Mouse (Mus musculus) megakaryocyte progenitor cell, adult 5-6 weeks (primary cell): ENCODE measurements around the gene Ddx27. TPM values are rescaled to one million over a fixed set of nuclear protein-coding genes. Genes with fewer than 3 reads are reported as not detected.
A peak's percentile ranks its signal among the peaks of the same experiment; 100 is the strongest.

Experiments
- ATAC-seq: replicated peaks from 2 replicates; pipeline ENCODE4 v1.8.0; 2016; ENCODE audit warnings: mild to moderate bottlenecking, moderate TSS enrichment, inconsistent platforms; ENCODE audit not compliant: poor library complexity
- total RNA-seq, 2 experiments: library from RNA; stranded (forward) in 1 of 2; stranded (reverse) in 1 of 2; fragments of 157-497, 149-512 nt in 1 of 2; fragments of 200-1000 nt in 1 of 2; gene quantifications; 2 replicates each; pipeline versions ENCODE4 v1.2.3 to v1.2.4; 2015 to 2017

Ddx27 gene
- total RNA-seq, 2 experiments from 2014 or later = 34.4 to 105 TPM

DNA sequence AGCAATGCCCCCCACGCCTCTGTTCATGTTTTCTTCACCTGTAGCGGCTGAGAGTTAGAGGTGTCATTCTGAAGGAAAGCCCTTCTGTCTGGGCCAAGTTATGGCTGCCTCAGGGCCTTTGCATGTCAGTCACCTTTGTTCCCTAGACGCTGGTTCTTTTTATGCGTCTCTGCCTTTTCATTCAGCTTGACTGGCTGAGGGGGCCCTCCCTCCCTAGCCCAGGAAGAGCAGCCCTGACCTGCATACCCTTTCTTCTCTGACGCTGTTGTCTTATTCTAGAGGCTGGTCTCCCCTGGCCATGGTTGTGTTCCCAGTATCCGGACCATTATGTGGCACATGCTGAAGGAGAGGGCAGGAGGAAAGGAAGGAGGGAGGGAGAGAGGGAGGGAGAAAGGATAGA, 66.1 kb downstream of the Ddx27 start:
- no peak for ATAC-seq

DNA sequence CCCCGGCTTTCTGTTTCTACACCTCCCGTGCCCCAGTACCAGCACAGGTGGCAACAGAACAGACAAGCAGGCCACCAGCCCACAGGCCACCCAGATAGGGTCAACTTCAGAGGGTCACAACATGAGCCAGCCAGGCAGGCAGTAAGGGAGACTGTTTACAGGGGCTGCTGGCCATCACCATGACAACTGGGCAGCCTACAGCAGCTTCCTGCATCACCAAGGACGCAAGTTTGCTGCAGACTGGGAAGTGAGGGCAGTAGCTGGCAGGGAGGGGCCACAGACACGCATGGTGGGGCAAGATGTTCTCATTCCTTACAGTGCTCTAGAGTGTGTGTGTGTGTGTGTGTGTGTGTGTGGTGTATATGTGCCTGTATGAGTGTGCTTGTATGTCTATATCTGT, 66.6 kb downstream of the Ddx27 start:
- peak; percentile 84 for ATAC-seq

Other genes starting within 250 kb of the Ddx27 start
- 3.2 and 5.6 TPM in 2 replicates for gene Trp53rkb, start 222.7 kb upstream of the Ddx27 start, total RNA-seq (2015)
- gene Trp53rkb, start 222.7 kb upstream of the Ddx27 start, total RNA-seq (2017) = 1.1 and 2.5 TPM in 2 replicates
- gene Arfgef2, start 209.6 kb upstream of the Ddx27 start, total RNA-seq (2015) = 14.8 and 16.3 TPM in 2 replicates
- gene Arfgef2, start 209.6 kb upstream of the Ddx27 start, total RNA-seq (2017) = 15.2 and 17.3 TPM in 2 replicates
- 158 and 185 TPM in 2 replicates for gene Cse1l, start 109.2 kb upstream of the Ddx27 start, total RNA-seq (2015)
- gene Cse1l, start 109.2 kb upstream of the Ddx27 start, total RNA-seq (2017) = 116 and 151 TPM in 2 replicates
- gene Stau1, start 18.9 kb upstream of the Ddx27 start, total RNA-seq (2015) = 35.7 and 36.0 TPM in 2 replicates
- gene Stau1, start 18.9 kb upstream of the Ddx27 start, total RNA-seq (2017) = 30.1 and 32.1 TPM in 2 replicates
- 14.9 and 18.2 TPM in 2 replicates for gene Znfx1, start 47.8 kb downstream of the Ddx27 start, total RNA-seq (2015)
- gene Znfx1, start 47.8 kb downstream of the Ddx27 start, total RNA-seq (2017) = 25.3 and 26.1 TPM in 2 replicates
- gene Kcnb1, start 175.0 kb downstream of the Ddx27 start, total RNA-seq (2015) = 0.34 and 0.47 TPM in 2 replicates
- gene Kcnb1, start 175.0 kb downstream of the Ddx27 start, total RNA-seq (2017) = 0.75 and 1.8 TPM in 2 replicates
- gene Ptgis, start 225.4 kb downstream of the Ddx27 start, total RNA-seq (2015) = not detected in 2 replicates
- gene Ptgis, start 225.4 kb downstream of the Ddx27 start, total RNA-seq (2017) = not detected in 2 replicates